Mouse (Mus musculus) limb, embryonic 12.5 days (tissue): ENCODE data around the gene Cops7a. TPM values are rescaled to one million over a fixed set of nuclear protein-coding genes. Genes with fewer than 3 reads are reported as not detected.
A peak's percentile ranks its signal among the peaks of the same experiment; 100 is the strongest.

Experiments used
- ATAC-seq: fragments of 200-750 bp; cut with Nextera tagmentation; 2 replicates; pipeline ENCODE4 v1.8.0; 2017; ENCODE audit warnings: low read depth, moderate TSS enrichment; ENCODE audit not compliant: insufficient number of reproducible peaks, insufficient read depth, low FRiP score, low TSS enrichment
- H3K27ac ChIP-seq: fragments of 300-500 bp; sonication (generic); 2 replicates; pipeline ENCODE4 v1.5.1; 2016; ENCODE audit warnings: mild to moderate bottlenecking, moderate library complexity
- H3K27me3 ChIP-seq: fragments of 300-500 bp; sonication (generic); 2 replicates; pipeline ENCODE4 v1.6.1; 2016; ENCODE audit warnings: mild to moderate bottlenecking, moderate library complexity
- H3K36me3 ChIP-seq: fragments of 300-500 bp; sonication (generic); 2 replicates; pipeline ENCODE4 v1.6.1; 2016; ENCODE audit warnings: mild to moderate bottlenecking, moderate library complexity
- H3K4me1 ChIP-seq: fragments of 300-500 bp; sonication (generic); replicated peaks from 2 replicates; pipeline ENCODE4 v1.6.1; 2016
- H3K4me2 ChIP-seq: fragments of 300-500 bp; sonication (generic); 2 replicates; pipeline ENCODE4 v1.6.1; 2016; ENCODE audit warnings: mild to moderate bottlenecking, moderate library complexity
- H3K4me3 ChIP-seq: fragments of 300-500 bp; sonication (generic); replicated peaks from 2 replicates; pipeline ENCODE4 v1.5.1; 2016; ENCODE audit warnings: mild to moderate bottlenecking
- H3K9ac ChIP-seq: fragments of 300-500 bp; sonication (generic); replicated peaks from 2 replicates; pipeline ENCODE4 v1.6.1; 2016; ENCODE audit warnings: mild to moderate bottlenecking, moderate library complexity
- H3K9me3 ChIP-seq: fragments of 300-500 bp; sonication (generic); 2 replicates; pipeline ENCODE4 v1.6.1; 2016; ENCODE audit warnings: mild to moderate bottlenecking, moderate library complexity
- whole genome bisulfite sequencing: fragments of 180-500 bp; shearing (Covaris S2); methylation state at CpG from one replicate; pipeline ENCODE4 v1.1.7; 2016; 5-methylcytosine and 5-hydroxymethylcytosine counted together
- polyA plus RNA-seq: library from polyadenylated mRNA; unstranded; fragments of >200 nt; fragmentation: Nextera tagmentation; extraction: Ambion mirVana; gene quantifications from 2 replicates; pipeline ENCODE4 v1.2.1, GENCODE M21; 2016

The Cops7a gene
- polyA plus RNA-seq, 1 experiment from 2014 or later: 114 TPM

DNA sequence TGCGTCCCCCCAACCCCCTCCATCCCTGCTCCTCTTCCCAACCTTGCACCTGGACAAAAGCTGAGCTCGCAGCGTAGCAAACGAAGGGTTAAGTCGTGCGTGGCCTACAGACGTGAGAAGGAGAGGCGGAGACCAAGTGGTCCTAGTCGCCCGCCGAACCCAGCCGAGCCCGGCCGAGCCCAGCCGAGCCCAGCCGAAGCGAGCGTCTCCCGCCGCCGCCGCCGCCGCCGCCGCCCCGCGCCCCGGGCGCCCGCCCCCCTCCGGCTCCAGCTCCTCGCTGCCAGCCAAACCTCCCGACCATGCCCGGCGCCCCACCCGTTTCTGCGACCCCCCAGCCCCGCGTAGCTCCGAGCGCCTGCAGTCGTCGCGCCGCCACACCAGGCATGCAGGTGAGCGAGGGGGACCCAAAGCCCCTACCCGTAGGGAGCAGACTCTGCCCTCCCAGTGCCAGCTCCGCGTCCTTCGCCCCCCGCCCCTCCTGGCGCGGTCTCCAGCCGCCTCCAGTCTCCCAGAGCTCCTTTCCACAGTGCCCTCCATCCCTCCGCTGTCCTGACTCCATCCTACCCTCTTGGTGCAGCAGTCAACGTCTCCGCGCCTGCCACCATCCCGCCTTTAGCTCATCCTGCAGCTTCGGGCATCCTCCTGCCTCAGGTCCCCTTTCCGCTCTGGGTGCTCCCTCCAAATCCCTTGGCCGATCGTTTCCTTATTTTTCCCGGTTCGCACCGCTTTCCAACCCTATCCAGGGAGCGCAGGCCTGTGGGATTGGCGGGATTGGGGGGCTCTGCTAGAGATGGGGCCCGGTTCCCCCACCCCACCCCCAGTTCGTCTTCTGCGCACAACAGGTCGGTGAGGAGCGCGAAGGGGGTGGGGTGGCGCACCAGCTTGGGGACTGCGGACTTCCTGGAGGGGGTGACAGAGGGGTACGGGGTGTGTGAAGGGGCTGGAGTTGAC lies 31.5 kb upstream of the Cops7a start, which contains the start of gene Pianp:
Gene Pianp (plus strand): TSS at position 144 of the 951 bp plus-strand sequence.
- peak; percentile 34; the same call in 1 of the 2 replicates for ATAC-seq
- H3K27ac ChIP-seq: 0 out of 2 replicates have a peak within 1 kb of the TSS, but pooled peaks have one; percentile 4

DNA sequence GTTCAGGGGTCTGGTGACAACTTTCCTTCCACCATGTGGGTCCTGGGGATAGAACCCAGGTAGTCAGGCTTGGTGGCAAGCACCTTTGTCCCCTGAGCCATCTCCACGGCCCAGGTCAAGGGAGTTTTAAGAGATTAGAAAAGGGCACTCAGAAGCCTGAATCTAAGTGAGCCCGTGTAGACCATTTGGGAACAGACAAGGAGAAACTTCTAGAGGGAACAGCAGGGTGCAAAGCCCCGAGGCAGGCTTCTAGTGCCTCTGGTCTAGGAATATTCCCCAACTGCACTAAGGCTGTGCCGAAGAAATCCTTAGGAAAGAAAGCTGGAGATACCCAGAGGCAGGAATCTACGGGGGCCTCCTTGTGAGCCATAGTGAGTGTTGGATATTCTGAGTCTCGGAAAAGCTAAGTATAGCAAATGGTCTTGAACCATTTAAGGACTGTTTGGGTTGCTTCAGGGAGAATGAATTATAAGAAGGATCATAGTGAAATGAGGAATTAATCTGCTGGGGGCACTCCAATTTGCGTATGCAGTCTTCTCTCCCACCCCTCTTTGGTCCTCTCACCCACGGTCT lies 30.6 kb upstream of the Cops7a start:
- 47% methylated on average over 8 of the region's 8 CpGs for WGBS
- H3K27me3 ChIP-seq: peaks cover 95% of the 10 kb centered on the region
- H3K4me1 ChIP-seq: peaks cover 19% of the 10 kb centered on the region
- no peak overlapping the region for H3K27ac ChIP-seq
- H3K4me3 ChIP-seq: peak overlapping the region; percentile 66; the same call in 1 of the 2 replicates
- H3K9ac ChIP-seq: no peak overlapping the region
- no peaks in the 10 kb centered on the region for H3K36me3 ChIP-seq
- no peak for ATAC-seq
- H3K9me3 ChIP-seq: no peaks in the 10 kb centered on the region
- H3K4me2 ChIP-seq: peak overlapping the region; percentile 97

More for the DNA sequence above, 31.5 kb upstream of the Cops7a start, which contains the start of gene Pianp:
- peak within 1 kb of the TSS; percentile 66 for H3K4me3 ChIP-seq
- peak within 1 kb of the TSS; percentile 97 for H3K4me2 ChIP-seq
- H3K9ac ChIP-seq: peak within 1 kb of the TSS; percentile 77
- peaks cover 98% of the 10 kb centered on the region for H3K27me3 ChIP-seq
- no peaks in the 10 kb centered on the region for H3K9me3 ChIP-seq
- H3K4me1 ChIP-seq: peaks cover 19% of the 10 kb centered on the region
- under 1% methylated on average over 66 of the region's 78 CpGs for WGBS
- H3K36me3 ChIP-seq: no peaks in the 10 kb centered on the region

DNA sequence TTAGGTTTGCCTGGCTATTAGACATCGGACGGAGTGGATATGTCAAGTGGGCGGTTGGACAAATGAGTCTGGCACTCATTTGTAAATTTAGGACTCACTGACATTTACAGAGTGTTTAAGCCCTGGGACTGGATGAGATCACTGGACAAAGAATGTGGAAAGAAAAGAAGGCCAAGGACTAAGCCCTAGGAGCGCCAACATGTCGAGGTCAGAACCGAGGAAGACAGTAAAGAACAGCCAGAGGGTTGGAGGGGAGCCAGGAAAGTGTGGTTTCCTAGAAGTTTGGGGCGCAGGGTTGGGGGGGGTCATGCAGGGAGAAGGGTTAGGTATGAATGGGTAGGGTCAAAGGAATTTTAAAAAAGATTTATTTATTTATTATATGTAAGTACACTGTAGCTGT lies 29.9 kb upstream of the Cops7a start:
- peaks cover 19% of the 10 kb centered on the region for H3K4me1 ChIP-seq
- H3K9ac ChIP-seq: no peak overlapping the region
- ATAC-seq: no peak
- H3K27me3 ChIP-seq: peaks cover 88% of the 10 kb centered on the region
- H3K36me3 ChIP-seq: no peaks in the 10 kb centered on the region
- H3K27ac ChIP-seq: no peak overlapping the region
- H3K9me3 ChIP-seq: peaks cover 5% of the 10 kb centered on the region
- H3K4me3 ChIP-seq: no peak overlapping the region
- no peak overlapping the region for H3K4me2 ChIP-seq
- WGBS: 77% methylated on average over 7 of the region's 7 CpGs

DNA sequence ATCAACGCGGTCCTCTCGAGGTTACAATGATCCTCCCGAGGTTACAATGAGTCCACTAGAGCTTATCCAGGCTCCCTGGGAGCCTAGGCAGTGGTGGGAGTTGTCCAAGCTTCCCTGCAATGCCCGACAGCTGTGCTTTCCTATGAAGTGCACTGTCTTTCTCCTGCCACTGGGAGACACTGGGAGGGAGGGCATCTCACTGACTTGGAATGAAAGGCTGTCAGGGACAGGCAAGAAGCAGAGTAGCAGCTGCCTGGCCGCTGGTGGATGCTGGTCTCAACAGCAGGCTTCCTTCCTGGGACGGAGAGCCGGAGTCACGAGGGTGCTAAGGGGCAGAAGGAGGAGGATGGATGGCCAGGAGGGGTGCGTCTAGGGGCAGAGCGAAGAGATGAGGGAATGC lies 28.5 kb upstream of the Cops7a start:
- Histone ChIP-seq H3K4me3 (no peak overlapping the region), H3K9me3 (peaks cover 12% of the 10 kb centered on the region), H3K4me1 (peaks cover 19% of the 10 kb centered on the region), H3K36me3 (no peaks in the 10 kb centered on the region), H3K4me2 (no peak overlapping the region), H3K9ac (peak overlapping the region; percentile 48; the same call in 1 of the 2 replicates), H3K27me3 (peaks cover 74% of the 10 kb centered on the region), H3K27ac (no peak overlapping the region)
- 10% methylated on average over 11 of the region's 11 CpGs for WGBS
- no peak for ATAC-seq

DNA sequence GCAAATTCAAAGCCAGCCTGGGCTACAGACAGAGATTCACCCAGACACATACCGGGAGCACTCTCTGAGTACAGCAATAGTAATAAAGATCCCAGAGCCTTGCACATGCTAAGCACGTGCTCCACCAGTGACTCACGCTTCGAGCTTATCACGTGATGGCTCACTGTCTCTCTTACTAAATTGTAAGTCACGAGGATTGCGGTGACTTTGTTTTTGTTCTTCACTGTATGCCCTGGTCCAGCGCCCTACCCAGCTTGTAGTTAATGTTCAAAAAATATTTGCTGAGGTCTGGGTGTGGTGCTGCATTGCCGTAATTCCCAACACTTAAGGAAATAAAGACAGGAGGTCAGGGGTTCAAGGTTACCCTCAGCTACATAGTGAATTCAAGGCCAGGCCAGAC lies 28.0 kb upstream of the Cops7a start:
- Histone ChIP-seq H3K9me3 (peaks cover 12% of the 10 kb centered on the region), H3K36me3 (no peaks in the 10 kb centered on the region), H3K4me2 (no peak overlapping the region), H3K9ac (no peak overlapping the region), H3K27ac (no peak overlapping the region), H3K4me1 (peaks cover 14% of the 10 kb centered on the region), H3K27me3 (peaks cover 69% of the 10 kb centered on the region), H3K4me3 (no peak overlapping the region)
- 86% methylated on average over 9 of the region's 9 CpGs for WGBS
- no peak for ATAC-seq

DNA sequence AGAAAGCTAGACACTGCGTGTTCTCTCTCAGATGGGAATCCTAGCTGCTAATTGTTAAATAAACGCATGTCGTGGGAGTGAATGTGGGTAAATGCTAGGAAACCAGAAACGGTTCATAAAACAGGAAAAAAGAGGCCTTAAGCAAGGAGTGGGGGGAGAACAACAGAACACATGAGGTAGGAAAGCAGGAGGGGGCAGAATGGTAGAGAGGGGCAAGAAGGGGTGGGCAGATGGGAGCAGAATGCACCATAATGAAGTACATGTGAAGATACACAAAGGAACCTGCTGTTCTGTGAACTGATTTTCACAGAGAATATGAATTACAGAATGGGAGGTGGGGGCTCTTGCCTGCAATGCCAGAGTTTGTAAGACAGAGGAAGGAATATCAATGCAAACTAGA lies 26.9 kb upstream of the Cops7a start:
- Histone ChIP-seq H3K36me3 (no peaks in the 10 kb centered on the region), H3K4me2 (no peak overlapping the region), H3K27me3 (peaks cover 58% of the 10 kb centered on the region), H3K4me3 (no peak overlapping the region), H3K9ac (no peak overlapping the region), H3K4me1 (peaks cover 3% of the 10 kb centered on the region), H3K27ac (no peak overlapping the region), H3K9me3 (peaks cover 12% of the 10 kb centered on the region)
- WGBS: 76% methylated on average over 4 of the region's 4 CpGs
- no peak for ATAC-seq

DNA sequence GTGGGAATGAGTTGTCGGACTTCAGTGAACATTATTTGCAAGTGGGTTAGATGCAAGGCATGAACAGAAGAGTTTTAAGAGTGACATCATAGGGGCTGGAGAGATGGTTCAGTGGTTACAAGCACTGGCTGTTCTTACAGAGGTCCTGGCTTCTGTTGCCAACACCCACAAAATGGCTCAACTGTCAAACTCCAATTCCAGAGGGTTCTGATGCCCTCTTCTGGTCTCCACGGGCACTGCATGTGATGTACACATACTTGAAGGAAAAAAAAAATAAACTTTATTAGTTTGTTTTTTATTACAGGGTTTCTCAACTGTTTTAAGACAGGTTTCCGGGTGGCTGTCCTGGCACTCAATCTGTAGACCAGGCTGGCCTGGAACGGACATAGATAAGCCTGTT lies 2.4 kb upstream of the Cops7a start:
- Histone ChIP-seq H3K4me2 (no peak overlapping the region), H3K27ac (no peak overlapping the region), H3K36me3 (peaks cover 13% of the 10 kb centered on the region; the same call in 1 of the 2 replicates), H3K27me3 (no peaks in the 10 kb centered on the region), H3K4me3 (no peak overlapping the region), H3K9ac (no peak overlapping the region), H3K4me1 (peaks cover 14% of the 10 kb centered on the region), H3K9me3 (0 out of 2 replicates have a peak, but pooled peaks cover 4% of the 10 kb centered on the region)
- ATAC-seq: no peak
- WGBS: 69% methylated on average over 4 of the region's 4 CpGs

GRCm38 (mm10) chr6:124966466-124967118 lies 1.3 kb upstream of the Cops7a start:
- no peak overlapping the region for H3K27ac ChIP-seq
- H3K4me2 ChIP-seq: peak overlapping the region; percentile 92
- peak overlapping the region; percentile 73 for H3K4me3 ChIP-seq
- no peak overlapping the region for H3K9ac ChIP-seq
- ATAC-seq: no peak
- H3K4me1 ChIP-seq: peaks cover 14% of the 10 kb centered on the region
- no peaks in the 10 kb centered on the region for H3K27me3 ChIP-seq
- WGBS: 97% methylated on average over 7 of the region's 7 CpGs
- H3K36me3 ChIP-seq: peaks cover 25% of the 10 kb centered on the region; the same call in 1 of the 2 replicates
- 0 out of 2 replicates have a peak, but pooled peaks cover 4% of the 10 kb centered on the region for H3K9me3 ChIP-seq

- Histone ChIP-seq H3K9me3 (0 out of 2 replicates have a peak, but pooled peaks cover 4% of the 10 kb centered on the region), H3K27me3 (no peaks in the 10 kb centered on the region), H3K9ac (peak overlapping the region; percentile 89), H3K4me1 (peaks cover 14% of the 10 kb centered on the region), H3K27ac (peak overlapping the region; percentile 91), H3K36me3 (peaks cover 33% of the 10 kb centered on the region), H3K4me2 (peak overlapping the region; percentile 92), H3K4me3 (peak overlapping the region; percentile 73)
- ATAC-seq: peak; percentile 4; the same call in 1 of the 2 replicates
- WGBS: 16% methylated on average over 15 of the region's 15 CpGs
Observed at GRCm38 (mm10) chr6:124965747-124966146, 409 bp upstream of the Cops7a start.

DNA sequence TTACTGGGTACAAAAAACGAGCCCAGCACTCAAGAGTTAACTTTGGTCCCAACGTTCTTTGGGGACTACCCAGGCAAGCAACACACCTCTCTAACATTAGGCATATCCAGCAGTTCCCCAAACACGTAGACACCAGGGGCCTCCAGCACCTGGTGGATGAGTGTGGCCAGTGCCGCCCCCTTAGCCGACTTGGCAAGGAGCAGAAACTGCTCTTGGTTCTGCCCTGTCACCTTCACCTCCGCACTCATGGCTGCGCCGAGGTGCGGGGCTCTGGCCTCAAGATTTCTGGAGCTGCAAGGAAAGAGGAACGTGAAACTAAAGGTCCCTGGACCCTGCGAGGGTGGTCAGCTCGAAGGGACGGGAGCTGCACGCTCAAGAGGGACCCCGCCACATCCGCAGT lies 700 bp downstream of the Cops7a start:
- H3K27me3 ChIP-seq: no peaks in the 10 kb centered on the region
- peak overlapping the region; percentile 89 for H3K9ac ChIP-seq
- H3K4me2 ChIP-seq: peak overlapping the region; percentile 92
- H3K4me3 ChIP-seq: peak overlapping the region; percentile 73
- peak overlapping the region; percentile 91 for H3K27ac ChIP-seq
- WGBS: 37% methylated on average over 16 of the region's 16 CpGs
- H3K4me1 ChIP-seq: peaks cover 14% of the 10 kb centered on the region
- ATAC-seq: peak; percentile 23; the same call in 1 of the 2 replicates
- 0 out of 2 replicates have a peak, but pooled peaks cover 4% of the 10 kb centered on the region for H3K9me3 ChIP-seq
- peaks cover 44% of the 10 kb centered on the region for H3K36me3 ChIP-seq
